7 mouse cellular contexts compared by ENCODE assay signal in the genomic region with DNA sequence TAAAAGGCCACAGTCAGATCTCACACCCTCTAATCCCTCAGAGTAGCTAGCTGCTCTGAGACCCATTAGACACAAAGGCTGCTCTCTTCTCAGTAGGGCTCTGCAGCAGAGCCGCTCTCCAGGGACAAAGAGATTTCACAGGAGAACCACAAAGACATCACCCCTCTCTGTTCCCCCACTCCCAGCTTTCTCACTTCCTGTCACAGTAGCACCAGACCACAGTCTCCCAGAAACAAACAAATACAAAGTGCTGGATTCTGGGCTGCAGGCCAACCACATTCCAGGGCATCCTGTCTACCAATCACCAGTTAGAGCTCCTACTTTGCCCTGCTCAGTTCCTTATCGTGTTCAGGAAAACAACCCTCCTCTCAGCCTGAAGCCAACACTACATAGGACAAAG. TPM values are rescaled to one million over a fixed set of nuclear protein-coding genes. Genes with fewer than 3 reads are reported as not detected.
DNase-seq lines count a peak whose midpoint lies in the region; ATAC-seq and TF ChIP-seq lines count a peak whose summit lies in the region.

No protein-coding gene starts in this region.

- 0 out of 2 replicates have a peak overlapping the region, but pooled peaks have one; percentile 26 for H3K9ac ChIP-seq in kidney, embryonic 15.5 days
- H3K9ac ChIP-seq in limb, embryonic 13.5 days, result no peak overlapping the region
- no peak overlapping the region for H3K9ac ChIP-seq in midbrain, embryonic 13.5 days (replicated peaks)
- H3K9ac ChIP-seq in stomach, embryonic 15.5 days, result no peak overlapping the region

- no peak for TF ChIP-seq POLR2A in brain, embryonic 14.5 days (IDR thresholded peaks at IDR 0.05; ENCODE audit: borderline replicate concordance, extremely low read depth, insufficient read depth, insufficient read length, poor library complexity, severe bottlenecking)
- no peak for TF ChIP-seq POLR2A in embryonic fibroblast, embryonic 13.5 days (IDR thresholded peaks at IDR 0.05; ENCODE audit: low read depth, low read length)

- no peak for TF ChIP-seq CTCF in brain, embryonic 14.5 days (IDR thresholded peaks at IDR 0.05; ENCODE audit: borderline replicate concordance, extremely low read depth, insufficient read depth, insufficient read length)
- no peak for TF ChIP-seq CTCF in embryonic fibroblast, embryonic 13.5 days (IDR thresholded peaks at IDR 0.05; ENCODE audit: borderline replicate concordance, insufficient read depth, low read length)

- WGBS in heart, embryonic 10.5 days, result 0% methylated on average over 2 of the region's 2 CpGs
- WGBS in kidney, embryonic 15.5 days, result 0% methylated on average over 2 of the region's 2 CpGs
- 2% methylated on average over 2 of the region's 2 CpGs for WGBS in limb, embryonic 13.5 days
- 3% methylated on average over 2 of the region's 2 CpGs for WGBS in midbrain, embryonic 13.5 days
- 2% methylated on average over 2 of the region's 2 CpGs for WGBS in stomach, embryonic 15.5 days

- no peaks in the 10 kb centered on the region for H3K27me3 ChIP-seq in heart, embryonic 10.5 days (ENCODE audit: insufficient read depth, poor library complexity, severe bottlenecking)
- H3K27me3 ChIP-seq in kidney, embryonic 15.5 days, result no peaks in the 10 kb centered on the region
- no peaks in the 10 kb centered on the region for H3K27me3 ChIP-seq in limb, embryonic 13.5 days
- H3K27me3 ChIP-seq in midbrain, embryonic 13.5 days, result no peaks in the 10 kb centered on the region
- H3K27me3 ChIP-seq in stomach, embryonic 15.5 days (replicated peaks), result no peaks in the 10 kb centered on the region

- peaks cover 35% of the 10 kb centered on the region for H3K4me1 ChIP-seq in embryonic fibroblast, embryonic 13.5 days (ENCODE audit: control insufficient read depth, insufficient read depth, low read length)
- H3K4me1 ChIP-seq in heart, embryonic 10.5 days, result peaks cover 90% of the 10 kb centered on the region
- H3K4me1 ChIP-seq in kidney, embryonic 15.5 days, result peaks cover 84% of the 10 kb centered on the region
- peaks cover 73% of the 10 kb centered on the region for H3K4me1 ChIP-seq in limb, embryonic 13.5 days
- H3K4me1 ChIP-seq in midbrain, embryonic 13.5 days (replicated peaks), result peaks cover 67% of the 10 kb centered on the region
- peaks cover 46% of the 10 kb centered on the region for H3K4me1 ChIP-seq in stomach, embryonic 15.5 days

- peak overlapping the region; percentile 51 for H3K4me2 ChIP-seq in kidney, embryonic 15.5 days
- peak overlapping the region; percentile 50 for H3K4me2 ChIP-seq in limb, embryonic 13.5 days (replicated peaks)
- H3K4me2 ChIP-seq in midbrain, embryonic 13.5 days (replicated peaks), result peak overlapping the region; percentile 26; the same call in 1 of the 2 replicates
- peak overlapping the region; percentile 52 for H3K4me2 ChIP-seq in stomach, embryonic 15.5 days

- DNase-seq in brain, embryonic 14.5 days (ENCODE audit: low read depth), result peak; percentile 97
- peak; percentile 98 for DNase-seq in heart, embryonic 10.5 days (ENCODE audit: low spot score)

- H3K27ac ChIP-seq in embryonic fibroblast, embryonic 13.5 days (ENCODE audit: insufficient read depth, low read length), result peak overlapping the region; percentile 90
- peak overlapping the region; percentile 92 for H3K27ac ChIP-seq in heart, embryonic 10.5 days
- peak overlapping the region; percentile 96 for H3K27ac ChIP-seq in kidney, embryonic 15.5 days
- peak overlapping the region; percentile 91 for H3K27ac ChIP-seq in limb, embryonic 13.5 days
- H3K27ac ChIP-seq in midbrain, embryonic 13.5 days, result peak overlapping the region; percentile 86
- peak overlapping the region; percentile 92 for H3K27ac ChIP-seq in stomach, embryonic 15.5 days

- H3K4me3 ChIP-seq in embryonic fibroblast, embryonic 13.5 days (ENCODE audit: insufficient read depth, low read length), result no peak overlapping the region
- peak overlapping the region; percentile 45 for H3K4me3 ChIP-seq in heart, embryonic 10.5 days
- 0 out of 2 replicates have a peak overlapping the region, but pooled peaks have one; percentile 10 for H3K4me3 ChIP-seq in kidney, embryonic 15.5 days (replicated peaks)
- no peak overlapping the region for H3K4me3 ChIP-seq in limb, embryonic 13.5 days
- H3K4me3 ChIP-seq in midbrain, embryonic 13.5 days (replicated peaks), result no peak overlapping the region
- peak overlapping the region; percentile 13; the same call in 1 of the 2 replicates for H3K4me3 ChIP-seq in stomach, embryonic 15.5 days (replicated peaks)

- no peaks in the 10 kb centered on the region for H3K9me3 ChIP-seq in heart, embryonic 10.5 days
- H3K9me3 ChIP-seq in kidney, embryonic 15.5 days (replicated peaks), result no peaks in the 10 kb centered on the region
- H3K9me3 ChIP-seq in limb, embryonic 13.5 days, result no peaks in the 10 kb centered on the region
- H3K9me3 ChIP-seq in midbrain, embryonic 13.5 days, result no peaks in the 10 kb centered on the region
- no peaks in the 10 kb centered on the region for H3K9me3 ChIP-seq in stomach, embryonic 15.5 days

- ATAC-seq in kidney, embryonic 15.5 days (replicated peaks; ENCODE audit: low FRiP score), result peak; percentile 95
- peak; percentile 92 for ATAC-seq in limb, embryonic 13.5 days (ENCODE audit: low FRiP score, low read depth)
- peak; percentile 94 for ATAC-seq in midbrain, embryonic 13.5 days
- ATAC-seq in stomach, embryonic 15.5 days (ENCODE audit: insufficient read depth, low FRiP score, low read depth), result peak; percentile 85

- H3K36me3 ChIP-seq in heart, embryonic 10.5 days, result no peaks in the 10 kb centered on the region; the same call in 1 of the 2 replicates
- H3K36me3 ChIP-seq in kidney, embryonic 15.5 days, result no peaks in the 10 kb centered on the region; the same call in 1 of the 2 replicates
- no peaks in the 10 kb centered on the region for H3K36me3 ChIP-seq in limb, embryonic 13.5 days
- H3K36me3 ChIP-seq in midbrain, embryonic 13.5 days, result no peaks in the 10 kb centered on the region
- no peaks in the 10 kb centered on the region for H3K36me3 ChIP-seq in stomach, embryonic 15.5 days

RNA-seq across cellular contexts. Expression of gene Ctnnd1, which starts 15.0 kb away (rescaled TPM):
- polyA plus RNA-seq in brain, embryonic 14.5 days (2012; rRNA removed), result 78.6 and 86.7 TPM in 2 replicates
- polyA plus RNA-seq in embryonic fibroblast, embryonic 13.5 days (2011; ENCODE audit: insufficient read length, low read depth, missing spikeins), result 231 and 306 TPM in 2 replicates
- 65.2 and 91.5 TPM in 2 replicates for polyA plus RNA-seq in heart, embryonic 10.5 days (2016; fragmentation: Nextera tagmentation; extraction: Ambion mirVana)
- 50.3 and 54.7 TPM in 2 replicates for polyA plus RNA-seq in kidney, embryonic 15.5 days (2015; fragmentation: Nextera tagmentation; extraction: Ambion mirVana)
- polyA plus RNA-seq in limb, embryonic 13.5 days (2015; fragmentation: Nextera tagmentation; extraction: Ambion mirVana), result 42.7 and 45.7 TPM in 2 replicates
- 30.4 and 38.0 TPM in 2 replicates for polyA plus RNA-seq in midbrain, embryonic 13.5 days (2015; fragmentation: Nextera tagmentation; extraction: Ambion mirVana)
- 60.0 and 71.9 TPM in 2 replicates for polyA plus RNA-seq in stomach, embryonic 15.5 days (2015; fragmentation: Nextera tagmentation; extraction: Ambion mirVana)

RNA-seq across cellular contexts. Expression of gene Btbd18, which starts 23.3 kb away (rescaled TPM):
- polyA plus RNA-seq in brain, embryonic 14.5 days (2012; rRNA removed), result not detected in 2 replicates
- not detected in 2 replicates for polyA plus RNA-seq in embryonic fibroblast, embryonic 13.5 days (2011; ENCODE audit: insufficient read length, low read depth, missing spikeins)
- polyA plus RNA-seq in heart, embryonic 10.5 days (2016; fragmentation: Nextera tagmentation; extraction: Ambion mirVana), result 0.21 and 0.29 TPM in 2 replicates
- polyA plus RNA-seq in kidney, embryonic 15.5 days (2015; fragmentation: Nextera tagmentation; extraction: Ambion mirVana), result 0.26 and 0.34 TPM in 2 replicates
- polyA plus RNA-seq in limb, embryonic 13.5 days (2015; fragmentation: Nextera tagmentation; extraction: Ambion mirVana), result 0.22 and 0.45 TPM in 2 replicates
- 0.35 and 0.42 TPM in 2 replicates for polyA plus RNA-seq in midbrain, embryonic 13.5 days (2015; fragmentation: Nextera tagmentation; extraction: Ambion mirVana)
- 0.18 and 0.22 TPM in 2 replicates for polyA plus RNA-seq in stomach, embryonic 15.5 days (2015; fragmentation: Nextera tagmentation; extraction: Ambion mirVana)

RNA-seq across cellular contexts. Expression of gene Selenoh, which starts 35.0 kb away (rescaled TPM):
- polyA plus RNA-seq in brain, embryonic 14.5 days (2012; rRNA removed), result 193 and 319 TPM in 2 replicates
- 106 and 122 TPM in 2 replicates for polyA plus RNA-seq in embryonic fibroblast, embryonic 13.5 days (2011; ENCODE audit: insufficient read length, low read depth, missing spikeins)
- 347 and 370 TPM in 2 replicates for polyA plus RNA-seq in heart, embryonic 10.5 days (2016; fragmentation: Nextera tagmentation; extraction: Ambion mirVana)
- polyA plus RNA-seq in kidney, embryonic 15.5 days (2015; fragmentation: Nextera tagmentation; extraction: Ambion mirVana), result 355 and 388 TPM in 2 replicates
- polyA plus RNA-seq in limb, embryonic 13.5 days (2015; fragmentation: Nextera tagmentation; extraction: Ambion mirVana), result 310 and 320 TPM in 2 replicates
- 272 and 278 TPM in 2 replicates for polyA plus RNA-seq in midbrain, embryonic 13.5 days (2015; fragmentation: Nextera tagmentation; extraction: Ambion mirVana)
- 221 and 237 TPM in 2 replicates for polyA plus RNA-seq in stomach, embryonic 15.5 days (2015; fragmentation: Nextera tagmentation; extraction: Ambion mirVana)

RNA-seq across cellular contexts. Expression of gene Gm28635, which starts 42.2 kb away (rescaled TPM):
- 0.03 TPM in 1 of 2 replicates, not detected in the other for polyA plus RNA-seq in brain, embryonic 14.5 days (2012; rRNA removed)
- not detected in 2 replicates for polyA plus RNA-seq in embryonic fibroblast, embryonic 13.5 days (2011; ENCODE audit: insufficient read length, low read depth, missing spikeins)
- not detected in 2 replicates for polyA plus RNA-seq in heart, embryonic 10.5 days (2016; fragmentation: Nextera tagmentation; extraction: Ambion mirVana)
- not detected in 2 replicates for polyA plus RNA-seq in kidney, embryonic 15.5 days (2015; fragmentation: Nextera tagmentation; extraction: Ambion mirVana)
- not detected in 2 replicates for polyA plus RNA-seq in limb, embryonic 13.5 days (2015; fragmentation: Nextera tagmentation; extraction: Ambion mirVana)
- polyA plus RNA-seq in midbrain, embryonic 13.5 days (2015; fragmentation: Nextera tagmentation; extraction: Ambion mirVana), result not detected in 2 replicates
- not detected in 2 replicates for polyA plus RNA-seq in stomach, embryonic 15.5 days (2015; fragmentation: Nextera tagmentation; extraction: Ambion mirVana)

RNA-seq across cellular contexts. Expression of gene Med19, which starts 42.6 kb away (rescaled TPM):
- polyA plus RNA-seq in brain, embryonic 14.5 days (2012; rRNA removed), result 33.6 and 40.1 TPM in 2 replicates
- 21.3 and 28.0 TPM in 2 replicates for polyA plus RNA-seq in embryonic fibroblast, embryonic 13.5 days (2011; ENCODE audit: insufficient read length, low read depth, missing spikeins)
- 30.8 and 39.9 TPM in 2 replicates for polyA plus RNA-seq in heart, embryonic 10.5 days (2016; fragmentation: Nextera tagmentation; extraction: Ambion mirVana)
- 41.3 and 44.4 TPM in 2 replicates for polyA plus RNA-seq in kidney, embryonic 15.5 days (2015; fragmentation: Nextera tagmentation; extraction: Ambion mirVana)
- polyA plus RNA-seq in limb, embryonic 13.5 days (2015; fragmentation: Nextera tagmentation; extraction: Ambion mirVana), result 32.2 and 34.5 TPM in 2 replicates
- 49.3 and 53.3 TPM in 2 replicates for polyA plus RNA-seq in midbrain, embryonic 13.5 days (2015; fragmentation: Nextera tagmentation; extraction: Ambion mirVana)
- 31.1 and 34.5 TPM in 2 replicates for polyA plus RNA-seq in stomach, embryonic 15.5 days (2015; fragmentation: Nextera tagmentation; extraction: Ambion mirVana)

Comparison
In these comparisons a context has a peak if more than half of its experiments do, and no peak if none do; other contexts are left out.
1. H3K4me3 ChIP-seq: peak in heart, embryonic 10.5 days (single experiment), kidney, embryonic 15.5 days (single experiment) and stomach, embryonic 15.5 days (single experiment); none in embryonic fibroblast, embryonic 13.5 days (single experiment), limb, embryonic 13.5 days (single experiment) and midbrain, embryonic 13.5 days (single experiment).
2. Peak in every context shown above with its lines, with median percentiles within 50 percentile points of each other: H3K27ac ChIP-seq, ATAC-seq and H3K4me2 ChIP-seq.